Mouse (Mus musculus) spleen, adult 2 months (tissue): ENCODE data around the gene Ctrb1.

Experiments used
- CTCF ChIP-seq: fragments of 200-500 bp; IDR thresholded peaks from 2 replicates; pipeline ENCODE4 v1.5.1; 2011; ENCODE audit warnings: mild to moderate bottlenecking, inconsistent platforms; ENCODE audit not compliant: insufficient read depth, insufficient read length, insufficient replicate concordance; ENCODE audit errors: extremely low read depth
- POLR2A ChIP-seq: fragments of 200-500 bp; IDR thresholded peaks from 2 replicates; pipeline ENCODE4 v1.6.1; 2011; ENCODE audit warnings: low read depth, low read length, inconsistent platforms

DNA sequence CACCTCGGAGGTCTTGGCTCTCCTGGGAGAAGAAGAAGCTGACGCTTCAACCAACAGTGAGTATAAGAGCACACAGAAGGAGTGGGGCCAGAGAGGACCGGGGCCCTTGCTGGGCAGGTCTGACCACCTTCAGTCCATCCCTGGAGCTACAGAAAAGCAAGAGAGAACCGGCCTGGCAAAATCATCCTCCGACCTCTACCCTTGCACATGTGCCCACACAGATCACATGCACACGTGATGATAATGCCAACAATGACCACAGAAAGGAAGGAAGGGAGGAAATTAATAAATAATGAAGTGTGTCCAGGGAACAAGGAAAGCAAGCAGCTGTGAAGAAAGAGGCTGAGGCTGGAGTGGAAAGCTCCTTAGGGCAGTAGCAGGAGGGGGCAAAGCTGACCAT is 48.1 kb upstream of the Ctrb1 start:
- TF ChIP-seq CTCF = no peak
- no peak for TF ChIP-seq POLR2A
